Comparison of ENCODE assay signal across 10 mouse cellular contexts in genomic region chr11:116641168-116641567, GRCm38 (mm10). TPM values are rescaled to one million over a fixed set of nuclear protein-coding genes. Genes with fewer than 3 reads are reported as not detected.
DNase-seq lines count a peak whose midpoint lies in the region; ATAC-seq and TF ChIP-seq lines count a peak whose summit lies in the region.
"Had no signal": no experiment of that assay in that cellular context is flagged by ENCODE, and none has a peak within 500 bp of the region (broad histone marks: within the 10 kb centered on the region; RNA-seq: fewer than 3 reads in every experiment).

No protein-coding gene starts in this region.

- H3K27me3 ChIP-seq in forebrain, embryonic 12.5 days, result no peaks in the 10 kb centered on the region

- no peak overlapping the region for H3K4me3 ChIP-seq in layer of hippocampus, adult 2 months
- no peak overlapping the region for H3K4me3 ChIP-seq in ES-E14 (ENCODE audit: insufficient read depth in 1 of 2, low read depth in 1 of 2, low read length in 2 of 2, poor library complexity in 1 of 2, severe bottlenecking in 1 of 2)
- no peak overlapping the region for H3K4me3 ChIP-seq in forebrain, embryonic 12.5 days (replicated peaks)
- H3K4me3 ChIP-seq: erythroblast, embryonic 14.5 days; megakaryocyte, embryonic 14.5 days had no signal

- peaks cover 0 to 8% of the 10 kb centered on the region in 2 experiments; a peak in 1 of 4 replicates for H3K4me1 ChIP-seq in ES-E14 (ENCODE audit: control insufficient read depth in 2 of 2, insufficient read depth in 2 of 2, low read length in 2 of 2, poor library complexity in 1 of 2)
- H3K4me1 ChIP-seq in forebrain, embryonic 12.5 days, result peaks cover 13% of the 10 kb centered on the region

- H3K9me3 ChIP-seq in ES-E14 (ENCODE audit: control insufficient read depth, insufficient read depth, low read depth, low read length), result no peaks in the 10 kb centered on the region
- H3K9me3 ChIP-seq in forebrain, embryonic 12.5 days, result no peaks in the 10 kb centered on the region

- no peaks in the 10 kb centered on the region for H3K36me3 ChIP-seq in ES-E14 (ENCODE audit: control insufficient read depth, insufficient read depth, low read length, poor library complexity, severe bottlenecking)
- no peaks in the 10 kb centered on the region for H3K36me3 ChIP-seq in forebrain, embryonic 12.5 days (replicated peaks)

- H3K4me2 ChIP-seq in forebrain, embryonic 12.5 days, result no peak overlapping the region

- no peak for ATAC-seq in cerebellum, adult (ENCODE audit: insufficient number of reproducible peaks, low FRiP score, low TSS enrichment)
- no peak for ATAC-seq in forebrain, embryonic 12.5 days (ENCODE audit: low FRiP score)

- TF ChIP-seq CTCF in layer of hippocampus, adult 2 months (conservative IDR thresholded peaks at IDR 0.05), result peak; percentile 63

- peak; percentile 66 to 86 for DNase-seq in cerebellum, postnatal 14 days
- DNase-seq in layer of hippocampus, adult 2 months (ENCODE audit: low spot score in 2 of 2), result no peak
- no peak for DNase-seq in layer of hippocampus, adult 11-12 months (ENCODE audit: low spot score)
- peak; percentile 72 for DNase-seq in ES-E14 (ENCODE audit: low read depth, low spot score)
- peak; percentile 49 to 66 for DNase-seq in lung, postnatal 4 days
- no peak for DNase-seq in frontal cortex, adult 2 months (ENCODE audit: extremely low spot score in 1 of 2, low spot score in 1 of 2)

- in situ Hi-C loops in ES-E14 (cut with MboI; ENCODE audit: low sequenced_read_pairs in 2 of 2, unreplicated experiment in 2 of 2), result loop anchor here (10.0 to 25.0 kb wide), 2 partner anchors 171 to 174 kb away; no protein-coding TSS in a partner anchor

- H3K27ac ChIP-seq in layer of hippocampus, adult 2 months, result no peak overlapping the region
- H3K27ac ChIP-seq in ES-E14 (ENCODE audit: insufficient read depth, low read depth, low read length, poor library complexity, severe bottlenecking), result no peak overlapping the region
- H3K27ac ChIP-seq in forebrain, embryonic 12.5 days, result no peak overlapping the region

- H3K9ac ChIP-seq in ES-E14 (ENCODE audit: insufficient read depth, low read depth, low read length, poor library complexity, severe bottlenecking), result no peak overlapping the region
- no peak overlapping the region for H3K9ac ChIP-seq in forebrain, embryonic 12.5 days

- 47% methylated on average over 5 of the region's 5 CpGs for WGBS in forebrain, embryonic 12.5 days

TF ChIP-seq in ES-E14, 5 proteins besides CTCF, POLR2A, EP300 and RAD21:
- TF ChIP-seq ZC3H11A (IDR thresholded peaks at IDR 0.05; ENCODE audit: borderline replicate concordance, low read depth, low read length) (no peak), HCFC1 (IDR thresholded peaks at IDR 0.05; ENCODE audit: borderline replicate concordance, insufficient read depth, low read length) (no peak), MAFK (IDR thresholded peaks at IDR 0.05; ENCODE audit: insufficient read depth, low read depth, low read length) (no peak), CHD2 (IDR thresholded peaks at IDR 0.05; ENCODE audit: low read depth, low read length) (no peak), ZNF384 (IDR thresholded peaks at IDR 0.05; ENCODE audit: low read depth, low read length) (no peak)

RNA-seq across cellular contexts. Expression of gene Prcd, which starts 12.2 kb away (rescaled TPM):
- 1 to 10 TPM; 5.6 to 5.7 TPM for total RNA-seq in layer of hippocampus, adult 2 months (2021)
- total RNA-seq in ES-E14 (2012; rRNA removed), result 2.0 and 2.2 TPM in 2 replicates
- polyA plus RNA-seq in frontal cortex, adult 2 months (2012; rRNA removed), result 5.7 and 6.4 TPM in 2 replicates
- polyA plus RNA-seq in forebrain, embryonic 12.5 days (2016; fragmentation: Nextera tagmentation; extraction: Ambion mirVana), result 0.76 and 1.3 TPM in 2 replicates
- polyA plus RNA-seq: erythroblast, embryonic 14.5 days had no signal

RNA-seq across cellular contexts. Expression of gene Cygb, which starts 12.9 kb away (rescaled TPM):
- total RNA-seq in layer of hippocampus, adult 2 months (2021), result 10 to 100 TPM; 71.9 to 73.5 TPM
- total RNA-seq in ES-E14 (2012; rRNA removed), result 0.37 and 0.40 TPM in 2 replicates
- 55.3 and 57.6 TPM in 2 replicates for polyA plus RNA-seq in frontal cortex, adult 2 months (2012; rRNA removed)
- polyA plus RNA-seq in forebrain, embryonic 12.5 days (2016; fragmentation: Nextera tagmentation; extraction: Ambion mirVana), result 4.2 and 4.3 TPM in 2 replicates

RNA-seq across cellular contexts. Expression of gene Rhbdf2, which starts 14.3 kb away (rescaled TPM):
- total RNA-seq in layer of hippocampus, adult 2 months (2021), result 1 to 10 TPM; 1.4 to 1.6 TPM
- total RNA-seq in ES-E14 (2012; rRNA removed), result 29.3 and 53.8 TPM in 2 replicates
- 1.8 and 2.0 TPM in 2 replicates for polyA plus RNA-seq in frontal cortex, adult 2 months (2012; rRNA removed)
- 1.4 and 1.9 TPM in 2 replicates for polyA plus RNA-seq in forebrain, embryonic 12.5 days (2016; fragmentation: Nextera tagmentation; extraction: Ambion mirVana)

RNA-seq across cellular contexts. Expression of gene Aanat, which starts 54.9 kb away (rescaled TPM):
- total RNA-seq in layer of hippocampus, adult 2 months (2021), result 1 to 10 TPM in 1 of 2 experiments, under 1 TPM in 1; 0.27 to 1.2 TPM
- total RNA-seq in ES-E14 (2012; rRNA removed), result 0.16 and 0.94 TPM in 2 replicates
- 2.1 and 2.8 TPM in 2 replicates for polyA plus RNA-seq in frontal cortex, adult 2 months (2012; rRNA removed)
- 0.24 TPM in 1 of 2 replicates, not detected in the other for polyA plus RNA-seq in forebrain, embryonic 12.5 days (2016; fragmentation: Nextera tagmentation; extraction: Ambion mirVana)
- polyA plus RNA-seq: erythroblast, embryonic 14.5 days had no signal

RNA-seq across cellular contexts. Expression of gene Ube2o, which starts 59.9 kb away (rescaled TPM):
- total RNA-seq in layer of hippocampus, adult 2 months (2021), result 100 to 1,000 TPM in 1 of 2 experiments, 10 to 100 TPM in 1; 93.7 to 101 TPM
- 45.2 and 50.0 TPM in 2 replicates for total RNA-seq in ES-E14 (2012; rRNA removed)
- 77.1 and 86.0 TPM in 2 replicates for polyA plus RNA-seq in frontal cortex, adult 2 months (2012; rRNA removed)
- polyA plus RNA-seq in forebrain, embryonic 12.5 days (2016; fragmentation: Nextera tagmentation; extraction: Ambion mirVana), result 12.5 and 17.3 TPM in 2 replicates

Comparison
In these comparisons a context has a peak if more than half of its experiments do, and no peak if none do; other contexts are left out.
1. DNase-seq: peak in cerebellum, postnatal 14 days (2 of 2), ES-E14 (single experiment) and lung, postnatal 4 days (2 of 2); none in layer of hippocampus, adult 2 months (0 of 2), layer of hippocampus, adult 11-12 months (single experiment) and frontal cortex, adult 2 months (0 of 2).
2. RNA of gene Cygb, which starts 12.9 kb away (total RNA-seq): 71.9 to 73.5 TPM in layer of hippocampus, adult 2 months; 0.37 to 0.40 TPM in ES-E14; every median in the first group is over 10 times any median in the second.
3. RNA of gene Rhbdf2, which starts 14.3 kb away (total RNA-seq): 29.3 to 53.8 TPM in ES-E14; 1.4 to 1.6 TPM in layer of hippocampus, adult 2 months; every median in the first group is over 10 times any median in the second.